Mouse (Mus musculus) forebrain, embryonic 14.5 days (tissue): ENCODE measurements around the gene Pon2. TPM values are rescaled to one million over a fixed set of nuclear protein-coding genes. Genes with fewer than 3 reads are reported as not detected.
A peak's percentile ranks its signal among the peaks of the same experiment; 100 is the strongest.
"Not testable (repeated sequence)": the region's sequence is repeated elsewhere in the genome, so short reads cannot be mapped to it uniquely, and the experiment has no call there.

ENCODE experiments used
- ATAC-seq: fragments of 200-750 bp; cut with Nextera tagmentation; 2 replicates; pipeline ENCODE4 v1.8.0; 2017; ENCODE audit warnings: mild to moderate bottlenecking, moderate library complexity
- DNase-seq: peaks from one replicate; pipeline ENCODE4 v3.0.0-alpha.2; 2015; ENCODE audit warnings: low spot score
- H3K27ac ChIP-seq: fragments of 300-500 bp; sonication (generic); 2 replicates; pipeline ENCODE4 v1.5.1; 2014; ENCODE audit warnings: low read depth, mild to moderate bottlenecking, control low read depth, low read length, moderate library complexity
- H3K27me3 ChIP-seq: fragments of 300-500 bp; sonication (generic); replicated peaks from 2 replicates; pipeline ENCODE4 v1.6.1; 2014; ENCODE audit warnings: low read length, control low read depth, mixed read lengths; ENCODE audit not compliant: control insufficient read depth, insufficient read depth
- H3K36me3 ChIP-seq: fragments of 300-500 bp; sonication (generic); 2 replicates; pipeline ENCODE4 v1.6.1; 2014; ENCODE audit warnings: low read length, control low read depth; ENCODE audit not compliant: control insufficient read depth, insufficient read depth
- H3K4me1 ChIP-seq: fragments of 300-500 bp; sonication (generic); 2 replicates; pipeline ENCODE4 v1.6.1; 2014; ENCODE audit warnings: antibody characterized with exemption, low read length, control low read depth; ENCODE audit not compliant: control insufficient read depth, insufficient read depth
- H3K4me2 ChIP-seq: fragments of 300-500 bp; sonication (generic); 2 replicates; pipeline ENCODE4 v1.6.1; 2014; ENCODE audit warnings: mild to moderate bottlenecking, control low read depth, low read length
- H3K4me3 ChIP-seq: fragments of 300-500 bp; sonication (generic); 2 replicates; pipeline ENCODE4 v1.5.1; 2014; ENCODE audit warnings: low read depth, low read length, control low read depth
- H3K9ac ChIP-seq: fragments of 300-500 bp; sonication (generic); 2 replicates; pipeline ENCODE4 v1.6.1; 2014; ENCODE audit warnings: mild to moderate bottlenecking, low read length, control low read depth, moderate library complexity
- H3K9me3 ChIP-seq: fragments of 300-500 bp; sonication (generic); replicated peaks from 2 replicates; pipeline ENCODE4 v1.6.1; 2016; ENCODE audit warnings: low read length, control low read depth, mixed read lengths; ENCODE audit not compliant: control insufficient read depth
- WGBS: fragments of 180-500 bp; shearing (Covaris S2); extraction: QIAGEN DNeasy Blood & Tissue Kit; methylation state at CpG from one replicate; pipeline ENCODE4 v1.1.7; 2014; 5-methylcytosine and 5-hydroxymethylcytosine counted together
- polyA plus RNA-seq: library from polyadenylated mRNA; unstranded; fragments of >200 nt; fragmentation: Nextera tagmentation; extraction: Ambion mirVana; gene quantifications from 2 replicates; pipeline ENCODE4 v1.2.1, GENCODE M21; 2014

Pon2 gene
- polyA plus RNA-seq, result 11.7 and 15.0 TPM in 2 replicates

DNA sequence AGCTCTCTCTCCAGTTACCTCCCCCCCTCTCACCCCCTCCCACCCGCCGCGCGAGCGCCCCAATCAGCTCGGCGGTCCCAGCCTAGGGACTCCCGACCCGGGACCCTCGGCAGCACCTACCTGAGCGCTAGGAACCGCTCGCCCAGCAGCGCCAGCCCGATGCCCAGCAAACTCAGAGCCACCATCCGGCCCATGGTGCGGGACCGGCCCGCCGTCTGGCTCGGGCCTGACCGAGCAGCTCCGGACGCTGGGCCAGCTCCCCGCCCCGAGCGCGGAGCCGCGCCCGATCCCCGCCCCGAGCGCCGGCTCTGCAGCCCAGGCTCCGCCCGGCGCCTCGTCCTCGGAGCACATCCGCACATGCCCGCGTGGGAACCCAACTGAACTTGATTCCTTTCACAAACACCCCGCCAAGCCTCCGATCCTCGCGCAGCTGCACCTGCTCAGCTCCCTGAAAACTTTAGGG, at the start of gene Pon2:
Gene Pon2 (minus strand): TSS at position 364 of the 463 bp plus-strand sequence.
- no peaks in the 10 kb centered on the region for H3K27me3 ChIP-seq
- peak within 1 kb of the TSS; percentile 88 for H3K4me2 ChIP-seq
- H3K9ac ChIP-seq, result peak within 1 kb of the TSS; percentile 71
- no peaks in the 10 kb centered on the region for H3K9me3 ChIP-seq
- H3K36me3 ChIP-seq, result no peaks in the 10 kb centered on the region
- 0 out of 2 replicates have a peak, but pooled peaks cover 4% of the 10 kb centered on the region for H3K4me1 ChIP-seq
- under 1% methylated on average over 46 of the region's 47 CpGs for WGBS
- peak; percentile 81 for DNase-seq
- H3K27ac ChIP-seq, result peak within 1 kb of the TSS; percentile 80
- ATAC-seq, result peak; percentile 92
- H3K4me3 ChIP-seq, result peak within 1 kb of the TSS; percentile 57

DNA sequence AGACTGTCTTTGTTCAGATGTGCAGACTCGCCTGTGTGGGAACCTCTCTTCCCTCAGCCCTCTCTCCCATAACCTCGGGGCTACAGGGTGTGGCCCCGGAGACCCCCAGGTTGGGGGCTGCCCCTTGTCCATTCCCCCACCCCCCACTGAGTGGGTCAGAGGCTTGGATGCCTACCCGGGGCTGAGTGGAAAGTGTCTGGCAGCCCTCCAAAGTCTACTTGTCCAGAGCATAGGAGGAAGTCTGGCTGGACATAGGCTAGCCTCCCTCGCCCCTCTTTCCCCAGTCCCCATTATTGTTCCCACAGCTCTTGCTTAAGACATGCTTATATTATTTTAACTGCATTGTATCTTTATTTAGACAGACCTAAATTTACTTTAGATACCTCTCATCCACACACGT, 46.0 kb upstream of the Pon2 start:
- 83% methylated on average over 6 of the region's 6 CpGs for WGBS
- Histone ChIP-seq H3K4me3 (no peak overlapping the region), H3K9ac (no peak overlapping the region)

DNA sequence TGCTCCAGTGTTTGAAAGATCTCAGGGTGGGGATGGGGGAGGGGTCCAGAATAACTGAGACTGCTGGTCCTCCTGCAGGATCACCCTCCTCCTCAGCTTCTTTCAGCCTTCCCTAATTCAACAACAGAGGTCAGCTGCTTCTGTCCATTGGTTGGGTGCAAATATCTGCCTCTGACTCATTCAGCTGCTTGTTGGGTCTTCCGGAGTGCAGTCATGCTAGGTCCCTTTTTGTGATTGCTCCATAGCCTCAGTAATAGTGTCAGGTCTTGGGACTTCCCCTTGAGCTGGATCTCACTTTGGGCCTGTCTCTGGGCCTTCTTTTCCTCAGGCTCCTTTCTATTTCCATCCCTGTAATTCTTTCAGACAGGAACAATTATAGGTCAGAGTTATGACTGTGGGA, 41.0 kb upstream of the Pon2 start:
- not testable (repeated sequence) for H3K4me3 ChIP-seq, H3K36me3 ChIP-seq, H3K27me3 ChIP-seq, DNase-seq, H3K4me2 ChIP-seq, ATAC-seq, H3K9me3 ChIP-seq, H3K9ac ChIP-seq, H3K27ac ChIP-seq, H3K4me1 ChIP-seq
- WGBS, result 97% methylated on average over 1 of the region's 1 CpGs

More for the DNA sequence above, 46.0 kb upstream of the Pon2 start:
- Histone ChIP-seq H3K9me3 (no peaks in the 10 kb centered on the region), H3K27ac (no peak overlapping the region), H3K27me3 (no peaks in the 10 kb centered on the region), H3K36me3 (no peaks in the 10 kb centered on the region), H3K4me1 (no peaks in the 10 kb centered on the region), H3K4me2 (no peak overlapping the region)
- peak; percentile 5 for DNase-seq
- no peak for ATAC-seq

DNA sequence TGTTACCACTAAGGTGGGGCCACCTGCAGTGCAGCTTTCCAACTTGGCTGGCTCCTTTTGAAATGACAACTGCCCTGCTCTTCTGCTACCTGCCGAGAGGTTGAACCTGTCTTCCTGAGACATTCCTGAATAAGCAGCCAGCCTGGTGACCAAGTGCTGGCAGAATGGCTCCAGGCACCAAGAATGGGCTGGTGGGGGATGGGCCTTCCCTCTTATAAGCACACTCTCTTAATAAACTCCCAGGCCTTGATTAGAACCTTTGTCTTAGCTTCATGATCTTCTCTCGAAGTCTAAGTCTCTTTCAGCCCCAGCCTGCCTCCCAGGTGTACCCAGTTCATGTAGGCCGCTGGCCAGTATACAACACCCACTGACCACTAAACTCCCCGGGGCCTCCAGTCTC, 40.5 kb upstream of the Pon2 start:
- WGBS, result 91% methylated on average over 4 of the region's 4 CpGs
- ATAC-seq, H3K4me2 ChIP-seq, H3K27me3 ChIP-seq, H3K4me3 ChIP-seq, H3K4me1 ChIP-seq, H3K27ac ChIP-seq, DNase-seq, H3K9me3 ChIP-seq, H3K9ac ChIP-seq, H3K36me3 ChIP-seq: not testable (repeated sequence)

DNA sequence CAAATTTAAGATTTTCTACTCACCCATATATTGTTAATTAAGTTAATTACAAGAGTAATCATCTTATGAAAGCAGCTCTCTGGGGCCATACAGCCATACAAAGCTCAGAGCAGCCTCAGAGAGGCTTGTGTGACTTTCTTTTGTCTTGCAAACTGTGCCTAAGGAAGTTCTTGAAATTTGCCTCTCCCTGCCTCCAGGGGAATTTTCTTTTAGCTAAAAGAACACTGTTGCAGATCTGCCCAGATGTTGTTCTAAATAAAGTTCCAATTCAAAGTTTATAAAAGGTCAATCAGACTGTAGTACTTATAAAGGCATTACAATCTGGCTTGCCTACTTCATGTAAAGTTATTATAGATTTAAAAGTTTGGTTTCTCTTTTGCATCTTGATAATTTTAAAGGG, 37.8 kb upstream of the Pon2 start:
- H3K9me3 ChIP-seq, ATAC-seq, H3K36me3 ChIP-seq, H3K27me3 ChIP-seq, H3K4me1 ChIP-seq, H3K4me2 ChIP-seq, H3K4me3 ChIP-seq, DNase-seq, H3K9ac ChIP-seq, H3K27ac ChIP-seq: not testable (repeated sequence)

DNA sequence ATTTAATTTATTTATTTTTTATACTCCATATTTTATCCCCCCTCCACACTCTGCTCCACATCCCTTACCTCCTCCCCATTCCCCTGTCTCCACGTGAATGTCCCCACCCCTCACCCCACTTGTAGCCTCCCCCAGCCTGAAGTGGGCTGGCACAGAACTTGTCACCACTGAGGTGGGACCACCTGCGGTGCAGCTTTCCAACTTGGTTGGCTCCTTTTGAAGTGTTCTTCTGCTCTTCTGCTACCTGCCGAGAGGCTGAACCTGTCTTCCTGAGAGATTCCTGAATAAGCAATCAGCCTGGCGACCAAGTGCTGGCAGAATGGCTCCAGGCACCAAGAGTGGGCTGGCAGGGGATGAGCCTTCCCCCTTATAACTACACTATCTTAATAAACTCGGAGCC, 35.8 kb upstream of the Pon2 start:
- H3K36me3 ChIP-seq, result no peaks in the 10 kb centered on the region
- 54% methylated on average over 5 of the region's 5 CpGs for WGBS
- DNase-seq, result no peak

DNA sequence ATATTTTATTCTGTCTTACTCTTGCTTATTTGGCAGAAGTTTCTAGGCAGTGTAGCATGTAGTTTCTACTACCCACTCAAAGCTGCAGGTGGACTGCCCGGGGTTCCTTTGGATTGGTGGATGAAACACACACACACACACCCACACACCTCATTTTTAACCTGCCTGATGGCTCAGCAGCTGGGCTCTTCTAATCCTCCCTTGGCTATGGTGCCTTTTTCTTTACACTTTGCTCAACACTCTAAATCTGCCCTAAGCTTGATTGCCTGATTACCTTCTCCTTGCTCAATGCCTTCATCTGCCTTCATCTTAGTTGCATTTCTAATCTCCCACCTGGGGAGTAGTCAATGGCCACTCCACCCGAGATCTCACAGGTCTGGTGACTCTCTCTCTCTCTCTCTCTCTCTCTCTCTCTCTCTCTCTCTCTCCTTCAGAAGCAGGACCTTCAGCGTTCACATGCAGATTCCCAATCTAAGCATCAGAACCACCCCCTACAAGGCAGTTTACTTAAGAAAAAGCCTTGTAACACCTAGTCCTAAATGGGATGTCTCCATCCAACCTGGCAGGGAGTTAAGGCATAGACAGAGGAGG, 34.4 kb upstream of the Pon2 start:
- DNase-seq (no peak), ATAC-seq (no peak)
- Histone ChIP-seq H3K9ac (no peak overlapping the region), H3K4me1 (no peaks in the 10 kb centered on the region), H3K36me3 (no peaks in the 10 kb centered on the region), H3K4me2 (no peak overlapping the region), H3K4me3 (no peak overlapping the region), H3K9me3 (no peaks in the 10 kb centered on the region), H3K27me3 (no peaks in the 10 kb centered on the region), H3K27ac (no peak overlapping the region)
- 66% methylated on average over 3 of the region's 3 CpGs for WGBS

More for the DNA sequence above, 35.8 kb upstream of the Pon2 start:
- H3K9ac ChIP-seq, result no peak overlapping the region
- H3K4me1 ChIP-seq, result no peaks in the 10 kb centered on the region
- H3K9me3 ChIP-seq, result no peaks in the 10 kb centered on the region
- H3K4me2 ChIP-seq, result no peak overlapping the region
- H3K4me3 ChIP-seq, result no peak overlapping the region
- no peaks in the 10 kb centered on the region for H3K27me3 ChIP-seq
- ATAC-seq, result no peak
- no peak overlapping the region for H3K27ac ChIP-seq

DNA sequence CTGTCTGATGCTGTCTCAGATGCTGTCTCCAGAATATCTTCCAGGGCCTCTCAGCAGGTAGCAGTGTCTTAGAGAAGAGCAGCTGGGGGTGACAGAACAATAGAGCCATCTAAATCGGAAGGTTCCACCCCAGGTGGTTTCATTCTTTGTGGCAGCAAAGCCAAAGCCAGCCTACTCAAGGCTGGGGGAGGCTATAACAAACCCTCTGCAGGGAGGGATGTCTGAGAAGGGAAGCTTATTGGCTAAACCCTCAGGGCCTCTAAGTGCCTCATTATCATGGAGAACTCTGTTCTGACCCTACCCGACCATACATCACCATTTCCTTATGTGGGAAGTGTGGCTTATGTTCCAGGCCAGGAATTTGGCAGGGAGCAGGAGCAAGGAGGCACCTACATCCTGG, 26.9 kb upstream of the Pon2 start:
- H3K36me3 ChIP-seq, result no peaks in the 10 kb centered on the region
- no peaks in the 10 kb centered on the region for H3K27me3 ChIP-seq
- H3K9me3 ChIP-seq, result no peaks in the 10 kb centered on the region
- H3K9ac ChIP-seq, result no peak overlapping the region
- 45% methylated on average over 2 of the region's 2 CpGs for WGBS
- no peak overlapping the region for H3K4me2 ChIP-seq
- H3K4me1 ChIP-seq, result no peaks in the 10 kb centered on the region
- no peak for DNase-seq
- no peak overlapping the region for H3K4me3 ChIP-seq
- no peak overlapping the region for H3K27ac ChIP-seq
- ATAC-seq, result no peak

DNA sequence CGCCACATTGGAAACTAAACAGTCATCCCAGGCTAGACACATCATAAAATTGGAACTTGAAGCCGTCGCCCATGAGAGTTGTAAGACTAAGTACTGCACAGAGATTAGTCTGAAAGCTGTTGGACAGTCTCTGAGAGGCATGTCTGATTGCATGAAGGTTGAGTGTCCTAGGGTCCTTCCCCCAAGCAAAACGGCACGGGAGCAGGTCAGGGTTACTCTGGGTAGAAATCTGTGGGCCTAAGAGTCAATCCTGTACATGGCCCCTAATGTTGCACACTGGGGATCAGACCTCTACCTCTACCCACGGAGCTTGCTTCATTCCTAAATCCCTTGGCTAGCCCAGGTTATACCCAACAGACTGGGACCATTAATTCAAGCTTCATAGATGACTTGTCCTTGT, 25.8 kb upstream of the Pon2 start:
- H3K9me3 ChIP-seq, H3K27me3 ChIP-seq, H3K4me1 ChIP-seq, H3K27ac ChIP-seq, H3K9ac ChIP-seq, H3K4me3 ChIP-seq, H3K36me3 ChIP-seq, DNase-seq, ATAC-seq, H3K4me2 ChIP-seq: not testable (repeated sequence)
- WGBS, result 96% methylated on average over 6 of the region's 6 CpGs
